Mouse (Mus musculus): ENCODE results near the gene Ptprt. TPM values are rescaled to one million over a fixed set of nuclear protein-coding genes. Genes with fewer than 3 reads are reported as not detected.

Gene Ptprt
- total and polyA plus RNA-seq, 2 experiments from 2014 or later = 15.7 to 68.3 TPM

DNA sequence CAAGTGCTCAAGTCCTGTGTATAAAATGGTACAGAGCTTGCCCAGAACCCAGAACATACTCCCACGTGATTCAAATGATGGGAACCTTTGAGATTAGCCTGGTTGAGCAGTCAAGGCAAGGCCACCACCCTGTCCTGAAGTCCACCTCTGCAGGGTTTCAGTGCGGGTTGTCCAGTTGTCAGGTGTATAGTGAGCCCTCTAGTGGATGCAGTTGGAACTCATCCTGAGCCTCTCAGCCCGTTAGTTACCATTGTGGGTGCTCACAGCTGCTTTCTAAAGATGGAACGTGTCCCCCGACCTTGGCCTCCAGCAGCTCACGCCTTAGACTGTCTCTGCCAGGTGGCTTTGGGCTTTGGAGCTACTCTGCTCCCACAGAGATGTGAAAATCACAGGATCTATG lies 21.7 kb upstream of the Ptprt start:
- 11% methylated on average over 6 of the region's 6 CpGs for WGBS
- Histone ChIP-seq H3K9ac (replicated peaks; ENCODE audit: low read length) (no peak overlapping the region), H3K9me3 (ENCODE audit: low read length) (no peaks in the 10 kb centered on the region), H3K27me3 (ENCODE audit: insufficient read depth, low read length) (no peaks in the 10 kb centered on the region), H3K27ac (no peak overlapping the region), H3K4me1 (ENCODE audit: insufficient read depth, low read length) (no peaks in the 10 kb centered on the region), H3K4me3 (ENCODE audit: low read length) (no peak overlapping the region), H3K36me3 (ENCODE audit: insufficient read depth, low read length) (no peaks in the 10 kb centered on the region), H3K4me2 (ENCODE audit: low read depth, low read length) (no peak overlapping the region)
- peak; percentile 84 for TF ChIP-seq CTCF (IDR thresholded peaks at IDR 0.05; ENCODE audit: low read depth)
- DNase-seq (ENCODE audit: low spot score) (peak; percentile 70), ATAC-seq (no peak)

DNA sequence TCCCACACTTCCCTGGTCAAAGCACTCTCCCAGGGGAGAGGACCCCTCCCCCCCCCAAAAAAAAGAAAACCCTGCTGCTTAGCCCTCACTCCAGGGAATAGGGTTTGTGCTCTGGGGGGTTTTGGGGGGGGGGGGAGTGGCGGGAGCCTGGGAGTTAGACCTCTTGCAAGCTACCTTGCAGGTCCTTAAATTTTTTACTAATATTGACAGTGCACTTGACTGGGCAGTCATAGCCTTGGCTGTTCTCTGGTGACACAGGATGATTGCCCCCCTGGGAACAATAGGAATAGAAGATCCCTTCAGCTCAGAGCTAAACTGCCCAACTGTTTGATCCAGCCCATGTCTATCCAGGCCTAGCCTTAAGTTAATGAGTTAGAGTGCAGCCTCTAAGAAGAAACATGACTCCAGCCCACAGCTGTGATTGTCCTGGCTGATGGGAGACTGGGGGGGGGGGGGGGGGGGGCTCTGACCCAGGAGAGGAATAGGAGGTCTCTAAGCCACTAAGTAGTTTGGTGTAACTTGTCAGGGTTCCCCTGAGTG lies 1.6 kb upstream of the Ptprt start:
- Histone ChIP-seq H3K4me1 (ENCODE audit: insufficient read depth, low read length) (0 out of 2 replicates have a peak, but pooled peaks cover 3% of the 10 kb centered on the region), H3K9ac (replicated peaks; ENCODE audit: low read length) (no peak overlapping the region), H3K36me3 (ENCODE audit: insufficient read depth, low read length) (no peaks in the 10 kb centered on the region), H3K27ac (no peak overlapping the region), H3K27me3 (ENCODE audit: insufficient read depth, low read length) (no peaks in the 10 kb centered on the region; the same call in 1 of the 2 replicates), H3K9me3 (ENCODE audit: low read length) (no peaks in the 10 kb centered on the region), H3K4me3 (ENCODE audit: low read length) (peak overlapping the region; percentile 72; the same call in 1 of the 2 replicates), H3K4me2 (ENCODE audit: low read depth, low read length) (peak overlapping the region; percentile 92)
- no peak for TF ChIP-seq CTCF (IDR thresholded peaks at IDR 0.05; ENCODE audit: low read depth)
- DNase-seq (ENCODE audit: low spot score) (no peak), ATAC-seq (no peak)
- no CpG with 5 or more reads among the region's 1 CpGs for WGBS

DNA sequence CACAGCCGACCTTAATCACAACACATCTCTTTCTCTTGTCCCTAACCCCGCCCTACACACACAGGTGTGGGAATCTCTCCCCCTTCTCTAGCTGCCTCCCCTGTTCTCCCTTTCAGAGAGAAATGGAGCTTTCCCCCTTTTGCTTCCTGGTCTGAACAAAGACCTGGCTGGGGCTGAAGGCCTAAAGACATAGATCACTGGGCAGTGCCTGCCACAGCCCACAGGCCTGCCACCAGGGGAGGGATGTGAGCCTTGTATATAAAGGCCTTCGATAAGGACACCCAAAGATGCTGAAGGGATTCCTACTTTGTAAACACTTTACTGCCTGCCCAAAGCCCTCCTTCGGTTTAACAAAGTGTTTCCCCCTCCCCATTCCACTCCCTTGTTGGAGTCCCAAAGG lies 786 bp upstream of the Ptprt start:
- DNase-seq (ENCODE audit: low spot score) (peak; percentile 25), ATAC-seq (no peak)
- no peaks in the 10 kb centered on the region for H3K36me3 ChIP-seq (ENCODE audit: insufficient read depth, low read length)
- peak; percentile 53 for TF ChIP-seq CTCF (IDR thresholded peaks at IDR 0.05; ENCODE audit: low read depth)
- H3K9me3 ChIP-seq (ENCODE audit: low read length) = no peaks in the 10 kb centered on the region
- H3K4me1 ChIP-seq (ENCODE audit: insufficient read depth, low read length) = 0 out of 2 replicates have a peak, but pooled peaks cover 5% of the 10 kb centered on the region
- H3K27ac ChIP-seq = no peak overlapping the region
- WGBS = 10% methylated on average over 4 of the region's 4 CpGs
- peak overlapping the region; percentile 92 for H3K4me2 ChIP-seq (ENCODE audit: low read depth, low read length)
- no peaks in the 10 kb centered on the region; the same call in 1 of the 2 replicates for H3K27me3 ChIP-seq (ENCODE audit: insufficient read depth, low read length)
- H3K9ac ChIP-seq (replicated peaks; ENCODE audit: low read length) = peak overlapping the region; percentile 65
- H3K4me3 ChIP-seq (ENCODE audit: low read length) = peak overlapping the region; percentile 72

DNA sequence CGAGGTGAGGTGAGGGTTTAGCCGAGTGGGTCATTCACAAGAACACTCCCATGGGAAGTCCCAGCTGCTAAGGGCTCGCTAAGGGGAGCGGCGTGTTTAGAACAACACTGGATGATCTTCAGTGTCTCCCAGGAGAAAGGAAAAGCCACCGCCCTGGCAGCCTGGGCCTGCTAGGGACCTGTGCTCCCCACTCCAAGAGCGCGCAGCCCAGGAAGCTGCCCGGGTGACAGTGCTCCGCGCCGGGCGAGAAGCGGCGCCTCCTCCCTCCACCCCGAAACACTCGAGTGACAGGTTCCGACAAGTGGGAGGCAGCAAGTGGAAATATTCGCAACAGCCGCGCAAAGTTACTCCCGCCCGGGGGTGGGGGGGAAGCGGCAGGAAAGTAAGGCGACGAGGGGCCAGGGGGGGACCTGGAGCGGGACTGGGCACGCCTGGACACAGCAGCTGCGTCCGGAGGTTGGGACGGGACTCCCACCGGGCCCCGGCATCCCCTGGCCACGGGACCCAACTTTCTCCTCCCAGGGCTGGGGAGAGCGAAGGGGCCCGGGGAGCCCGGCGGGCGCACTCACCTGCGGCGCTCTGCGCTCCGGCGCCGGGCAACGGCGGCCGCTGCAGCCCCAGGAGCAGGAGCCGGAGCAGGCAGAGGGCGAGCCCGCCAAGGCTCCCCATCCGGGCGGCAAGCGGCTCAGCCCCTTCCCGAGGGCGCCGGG lies 561 bp downstream of the Ptprt start:
- TF ChIP-seq CTCF (IDR thresholded peaks at IDR 0.05; ENCODE audit: low read depth) = no peak
- no peaks in the 10 kb centered on the region; the same call in 1 of the 2 replicates for H3K27me3 ChIP-seq (ENCODE audit: insufficient read depth, low read length)
- no peaks in the 10 kb centered on the region for H3K9me3 ChIP-seq (ENCODE audit: low read length)
- peak overlapping the region; percentile 72 for H3K4me3 ChIP-seq (ENCODE audit: low read length)
- H3K36me3 ChIP-seq (ENCODE audit: insufficient read depth, low read length) = no peaks in the 10 kb centered on the region
- H3K4me1 ChIP-seq (ENCODE audit: insufficient read depth, low read length) = 0 out of 2 replicates have a peak, but pooled peaks cover 7% of the 10 kb centered on the region
- DNase-seq (ENCODE audit: low spot score) (peak; percentile 33), ATAC-seq (peak; percentile 25)
- WGBS = under 1% methylated on average over 38 of the region's 57 CpGs
- H3K4me2 ChIP-seq (ENCODE audit: low read depth, low read length) = peak overlapping the region; percentile 92
- H3K27ac ChIP-seq = peak overlapping the region; percentile 64; the same call in 1 of the 2 replicates
- peak overlapping the region; percentile 65 for H3K9ac ChIP-seq (replicated peaks; ENCODE audit: low read length)

DNA sequence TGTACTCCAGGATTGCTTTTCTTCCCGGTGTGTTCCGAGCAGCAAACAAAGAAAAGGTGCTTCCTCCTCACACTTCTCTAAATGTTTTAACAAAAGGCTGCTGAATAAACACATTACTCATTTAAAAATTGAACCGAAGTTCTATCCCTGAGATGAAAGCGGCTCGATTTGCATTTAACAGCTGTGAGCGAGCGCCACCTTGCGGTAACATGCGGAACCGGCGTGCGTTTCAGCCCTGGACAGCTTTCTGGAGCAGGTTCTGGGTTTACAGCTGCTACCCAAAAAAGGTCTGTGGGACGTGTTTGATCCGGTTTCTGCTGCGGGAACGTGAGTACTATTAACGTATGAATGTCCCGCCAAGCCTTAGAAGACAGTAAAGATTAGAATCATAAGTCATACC lies 1.9 kb downstream of the Ptprt start:
- 0 out of 2 replicates have a peak, but pooled peaks cover 7% of the 10 kb centered on the region for H3K4me1 ChIP-seq (ENCODE audit: insufficient read depth, low read length)
- peak; percentile 98 for TF ChIP-seq CTCF (IDR thresholded peaks at IDR 0.05; ENCODE audit: low read depth)

DNA sequence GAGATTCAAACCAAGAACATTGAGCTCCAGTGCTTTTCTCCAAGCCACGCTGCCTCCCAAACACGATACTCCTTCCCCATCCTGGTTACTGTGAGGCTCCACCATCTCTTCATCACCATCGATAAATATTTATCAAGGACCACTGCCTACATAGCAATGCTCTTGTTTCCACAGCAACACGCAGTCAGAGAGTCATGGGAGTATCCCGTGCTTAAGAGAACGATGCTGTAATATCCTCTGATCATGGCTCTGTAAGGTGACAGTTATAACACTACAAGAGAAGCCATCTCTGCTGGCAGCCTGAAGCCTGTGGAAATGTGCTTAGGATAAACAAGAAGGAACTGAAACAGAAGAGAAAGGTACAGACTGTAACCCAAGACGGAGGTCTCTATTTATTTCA lies 3.4 kb downstream of the Ptprt start:
- peak overlapping the region; percentile 1; the same call in 1 of the 2 replicates for H3K4me3 ChIP-seq (ENCODE audit: low read length)
- no peak for TF ChIP-seq CTCF (IDR thresholded peaks at IDR 0.05; ENCODE audit: low read depth)
- ATAC-seq (no peak), DNase-seq (ENCODE audit: low spot score) (peak; percentile 37)
- no peak overlapping the region for H3K27ac ChIP-seq
- no peaks in the 10 kb centered on the region for H3K36me3 ChIP-seq (ENCODE audit: insufficient read depth, low read length)
- H3K27me3 ChIP-seq (ENCODE audit: insufficient read depth, low read length) = no peaks in the 10 kb centered on the region; the same call in 1 of the 2 replicates
- H3K9me3 ChIP-seq (ENCODE audit: low read length) = no peaks in the 10 kb centered on the region
- WGBS = 22% methylated on average over 7 of the region's 7 CpGs
- 0 out of 2 replicates have a peak, but pooled peaks cover 3% of the 10 kb centered on the region for H3K4me1 ChIP-seq (ENCODE audit: insufficient read depth, low read length)
- 0 out of 2 replicates have a peak overlapping the region, but pooled peaks have one; percentile 6 for H3K9ac ChIP-seq (replicated peaks; ENCODE audit: low read length)
- H3K4me2 ChIP-seq (ENCODE audit: low read depth, low read length) = peak overlapping the region; percentile 92

More for the DNA sequence above, 1.9 kb downstream of the Ptprt start:
- no peak for ATAC-seq
- H3K9ac ChIP-seq (replicated peaks; ENCODE audit: low read length) = peak overlapping the region; percentile 65; the same call in 1 of the 2 replicates
- H3K4me3 ChIP-seq (ENCODE audit: low read length) = peak overlapping the region; percentile 72
- no peaks in the 10 kb centered on the region; the same call in 1 of the 2 replicates for H3K27me3 ChIP-seq (ENCODE audit: insufficient read depth, low read length)
- peak; percentile 94 for DNase-seq (ENCODE audit: low spot score)
- H3K4me2 ChIP-seq (ENCODE audit: low read depth, low read length) = peak overlapping the region; percentile 92
- no peaks in the 10 kb centered on the region for H3K9me3 ChIP-seq (ENCODE audit: low read length)
- WGBS = under 1% methylated on average over 18 of the region's 18 CpGs
- H3K36me3 ChIP-seq (ENCODE audit: insufficient read depth, low read length) = no peaks in the 10 kb centered on the region
- H3K27ac ChIP-seq = no peak overlapping the region
